Mouse (Mus musculus) erythroid progenitor cell, adult 5-6 weeks (primary cell): ENCODE results near the gene Fkbp4. TPM values are rescaled to one million over a fixed set of nuclear protein-coding genes. Genes with fewer than 3 reads are reported as not detected.

Experiments used
- ATAC-seq: replicated peaks from 2 replicates; pipeline ENCODE4 v1.8.0; 2016; ENCODE audit warnings: moderate number of reproducible peaks, mild to moderate bottlenecking, moderate TSS enrichment, inconsistent platforms; ENCODE audit not compliant: poor library complexity, low FRiP score, severe bottlenecking
- total RNA-seq, 2 experiments: library from RNA; stranded (forward) in 1 of 2; stranded (reverse) in 1 of 2; fragments of 150-400 nt in 1 of 2; fragments of 186-747, 209-891 nt in 1 of 2; gene quantifications; 2 replicates each; pipeline versions ENCODE4 v1.2.3 to v1.2.4; 2015 to 2017; ENCODE audit warnings: low replicate concordance in 2 of 2

Gene Fkbp4
- total RNA-seq, 2 experiments from 2014 or later = 23.5 to 44.4 TPM

GRCm38 (mm10) chr6:128438871-128439341, 429 bp upstream of the Fkbp4 start:
- peak; percentile 33 for ATAC-seq

GRCm38 (mm10) chr6:128437731-128438316, 653 bp downstream of the Fkbp4 start:
- ATAC-seq = peak; percentile 13; the same call in 1 of the 2 replicates

- no peak for ATAC-seq
Measured at GRCm38 (mm10) chr6:128437288-128437687, 1.2 kb downstream of the Fkbp4 start.

DNA sequence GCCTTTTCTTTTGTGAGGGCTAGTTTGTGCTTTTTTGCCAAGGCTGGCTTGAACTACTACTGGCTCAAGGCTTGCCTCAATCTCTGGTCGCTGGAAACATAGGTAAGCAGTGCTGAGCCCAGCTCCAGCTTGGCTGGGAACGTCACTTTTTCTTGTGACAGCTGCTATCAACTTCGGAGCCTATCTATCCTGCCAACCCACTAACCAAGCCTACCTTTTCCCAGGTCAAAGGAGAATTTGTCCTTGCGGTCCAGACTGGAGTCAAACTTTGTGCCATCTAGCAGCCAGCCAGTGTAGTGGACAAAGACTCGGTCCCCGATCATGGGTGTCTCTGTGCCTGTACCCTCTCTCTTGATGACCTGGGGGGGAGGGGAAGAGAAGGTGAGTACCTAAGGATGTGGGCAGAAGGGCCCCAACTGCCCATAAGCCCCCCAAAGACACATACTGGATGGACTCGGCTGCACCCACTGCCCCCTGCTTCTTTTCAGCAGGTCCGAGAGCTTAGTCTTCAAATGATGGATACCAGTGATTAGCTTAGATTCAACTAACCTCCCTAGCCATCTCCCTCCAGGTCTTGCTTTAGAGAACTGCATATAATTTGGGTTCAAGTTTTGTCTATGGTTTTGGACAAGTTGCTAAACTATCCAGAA, 2.0 kb downstream of the Fkbp4 start:
- no peak for ATAC-seq

GRCm38 (mm10) chr6:128435474-128435873, 3.0 kb downstream of the Fkbp4 start:
- no peak for ATAC-seq

DNA sequence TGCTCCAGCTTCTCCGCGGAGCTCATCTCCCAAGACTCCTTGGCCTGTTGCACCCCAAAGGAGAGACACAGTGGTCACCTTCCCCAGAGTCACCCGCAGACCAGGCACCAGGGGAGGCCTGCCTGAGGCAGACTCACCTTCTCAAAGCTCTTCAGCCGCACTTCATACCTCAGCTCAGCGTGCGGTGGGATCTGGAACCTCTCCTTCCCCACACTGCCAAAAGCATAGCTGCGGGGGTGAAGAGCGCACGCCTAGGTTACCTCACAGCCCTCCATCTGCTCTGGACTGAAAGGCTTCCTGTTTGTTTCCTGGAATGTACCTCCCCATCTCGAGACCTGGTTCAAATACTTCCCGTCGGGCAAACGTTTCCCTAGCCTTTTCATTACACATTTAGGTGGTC, 4.9 kb downstream of the Fkbp4 start:
- ATAC-seq = no peak

DNA sequence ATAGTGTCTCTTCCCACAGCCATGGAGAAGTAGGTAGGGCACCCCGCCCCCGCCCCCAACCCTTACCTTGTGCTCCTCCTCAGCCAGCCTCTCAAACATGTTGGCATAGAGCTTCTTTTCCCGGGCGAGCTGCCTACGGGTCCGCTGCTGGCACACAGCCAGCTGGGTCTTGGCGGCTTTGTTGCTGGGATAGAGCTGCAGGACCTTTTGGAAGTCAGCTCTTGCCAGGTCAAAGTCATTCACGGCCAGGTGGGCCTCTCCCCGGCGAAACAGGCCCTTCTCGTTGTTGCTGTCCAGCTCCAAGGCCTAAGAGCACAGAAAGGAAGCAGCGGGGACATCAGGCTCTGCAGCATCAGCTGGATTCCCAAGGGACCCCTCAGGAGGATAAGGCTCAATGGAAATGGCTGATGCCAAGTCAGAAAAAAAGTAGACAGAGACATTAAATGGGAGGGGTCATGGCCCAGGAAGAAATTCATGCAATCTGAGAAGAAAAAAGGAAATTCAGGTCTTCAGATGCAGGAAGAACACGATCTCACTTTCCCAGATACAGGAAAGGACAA, 6.0 kb downstream of the Fkbp4 start:
- no peak for ATAC-seq

DNA sequence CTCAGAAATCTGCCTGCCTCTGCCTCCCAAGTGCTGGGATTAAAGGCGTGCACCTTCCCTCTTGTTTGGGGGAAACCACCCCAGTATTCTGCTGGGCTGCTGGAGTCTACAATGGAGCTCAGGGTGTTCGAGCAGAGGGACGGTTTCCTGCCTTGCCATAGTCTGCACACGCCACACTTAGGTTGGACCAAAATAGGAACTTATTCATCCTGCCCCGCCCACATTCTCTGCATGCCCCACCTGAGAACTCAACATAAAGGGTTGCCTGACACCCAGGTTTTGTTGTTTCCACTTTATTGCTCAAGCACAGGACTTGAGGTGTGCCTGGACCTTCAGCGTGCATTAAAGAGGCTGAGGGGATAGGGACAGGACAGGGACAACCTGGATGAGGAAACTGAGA, 8.7 kb downstream of the Fkbp4 start:
- no peak for ATAC-seq

DNA sequence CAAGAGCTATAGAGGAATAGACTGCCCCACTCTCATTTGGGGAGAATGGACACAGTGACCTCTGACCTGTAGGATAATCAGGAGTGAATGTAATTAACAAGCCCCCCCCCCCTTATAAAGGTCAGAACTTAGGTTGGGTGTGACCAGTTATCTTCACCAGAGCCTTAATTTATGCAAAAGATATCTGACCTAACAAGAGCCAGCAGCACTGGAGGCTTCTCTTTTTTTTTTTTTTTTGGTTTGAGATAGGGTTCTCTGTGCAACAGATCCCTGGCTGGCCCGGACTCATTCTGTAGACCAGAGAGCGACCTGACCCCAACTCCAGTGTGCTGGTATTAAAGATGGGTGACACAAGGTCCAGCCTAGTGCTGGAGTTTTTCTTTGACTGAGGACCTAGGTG, 9.2 kb downstream of the Fkbp4 start:
- no peak for ATAC-seq

GRCm38 (mm10) chr6:128427571-128427970, 10.9 kb downstream of the Fkbp4 start:
- no peak for ATAC-seq

DNA sequence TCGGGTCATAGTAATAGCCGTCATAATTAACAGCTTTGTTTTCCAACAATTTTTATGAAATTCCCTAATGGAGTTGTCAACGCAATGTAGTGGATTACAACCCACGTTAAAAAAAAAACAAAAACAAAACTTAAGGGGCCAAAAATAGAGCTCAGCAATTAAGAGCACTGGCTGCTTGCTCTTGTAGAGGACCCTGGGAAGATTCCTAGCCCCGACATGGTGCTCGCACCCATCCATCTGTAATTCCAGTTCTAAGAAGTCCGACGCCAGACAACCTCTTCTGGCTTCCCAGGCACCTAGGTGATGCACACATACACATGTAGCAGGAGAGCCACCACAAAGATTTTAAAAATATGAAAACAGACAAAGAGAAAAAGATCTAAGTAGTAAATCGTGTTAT, 13.4 kb downstream of the Fkbp4 start:
- no peak for ATAC-seq

DNA sequence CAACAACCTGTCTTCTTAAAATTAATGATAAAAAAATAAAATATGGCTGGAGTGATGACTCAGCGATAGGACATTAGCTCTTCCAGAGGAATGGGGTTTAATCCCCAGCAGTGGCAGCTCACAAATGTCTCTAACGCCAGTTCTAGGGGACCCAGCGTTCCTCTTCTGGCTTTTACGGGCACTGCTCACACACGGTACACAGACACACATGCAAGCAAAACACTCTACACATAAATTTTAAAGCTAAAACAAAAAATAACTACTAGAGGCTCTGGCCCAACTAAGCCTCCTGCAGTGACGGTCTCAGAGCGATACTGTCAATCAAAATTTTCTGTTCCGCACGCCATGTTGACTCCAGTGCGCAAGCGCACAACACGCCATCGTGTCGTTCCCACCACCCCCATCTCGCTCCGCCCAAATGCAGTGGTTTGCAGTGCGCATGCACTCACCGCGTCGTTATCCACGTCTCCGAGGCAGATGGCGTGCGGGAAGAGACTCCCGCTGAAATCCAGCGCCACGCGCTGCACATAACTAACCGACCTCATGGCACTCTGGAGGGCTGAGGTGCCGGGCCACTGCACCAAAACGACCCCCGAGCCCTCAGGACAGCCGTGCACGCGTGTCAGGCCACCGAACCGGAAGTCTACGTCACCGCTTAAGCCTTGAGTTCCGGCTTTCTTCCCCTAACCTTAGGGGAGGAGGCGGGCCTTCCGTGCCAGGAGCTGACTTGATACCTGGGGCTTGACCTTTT, 14.0 kb downstream of the Fkbp4 start, which contains the start of gene Itfg2:
TSS of gene Itfg2 (minus strand) at position 663 of the 751 bp plus-strand sequence.
- ATAC-seq = peak; percentile 97

- ATAC-seq = peak; percentile 40; the same call in 1 of the 2 replicates
Measured at GRCm38 (mm10) chr6:128423496-128424268, 14.8 kb downstream of the Fkbp4 start.

DNA sequence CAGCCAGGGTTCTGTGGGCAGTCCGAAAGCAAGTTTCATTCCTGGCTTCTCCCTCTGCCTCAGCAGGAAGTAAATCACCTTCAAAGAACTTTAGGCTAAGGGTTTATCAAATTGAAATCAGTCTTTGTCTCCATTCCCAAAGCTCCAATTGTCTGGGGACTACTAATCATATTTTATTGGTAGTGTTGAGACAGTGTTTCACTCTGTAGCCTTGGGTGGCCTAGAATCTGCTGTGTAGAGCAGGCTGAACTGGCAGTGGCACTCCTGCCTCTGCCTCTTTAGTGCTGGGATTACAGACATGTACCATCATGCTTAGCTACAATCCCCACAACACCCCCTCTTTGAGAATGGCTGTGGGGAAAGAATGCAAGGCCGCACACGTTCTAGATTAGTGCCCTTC, 17.0 kb downstream of the Fkbp4 start:
- no peak for ATAC-seq

GRCm38 (mm10) chr6:128421036-128421435, 17.4 kb downstream of the Fkbp4 start:
- ATAC-seq = no peak

GRCm38 (mm10) chr6:128418076-128418475, 20.4 kb downstream of the Fkbp4 start:
- ATAC-seq = no peak

DNA sequence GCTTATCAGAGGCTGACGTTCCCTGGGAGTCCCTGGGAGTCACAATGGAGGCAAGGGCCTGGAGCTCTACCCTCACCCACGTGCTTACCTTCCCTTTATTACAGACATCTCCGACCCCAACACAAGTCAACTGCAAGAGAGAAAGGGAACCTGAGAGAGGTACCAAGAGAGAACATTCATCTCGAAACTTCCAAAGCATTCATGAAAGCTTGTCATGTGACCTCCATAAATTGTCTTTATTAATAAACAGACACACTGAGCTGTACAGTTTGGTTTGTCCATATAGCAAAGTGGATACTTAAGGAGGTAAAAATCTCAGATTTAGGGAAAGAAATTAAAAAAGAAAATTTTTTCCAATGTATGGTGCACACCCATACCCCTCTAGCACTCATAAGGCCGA, 22.3 kb downstream of the Fkbp4 start:
- ATAC-seq = no peak

DNA sequence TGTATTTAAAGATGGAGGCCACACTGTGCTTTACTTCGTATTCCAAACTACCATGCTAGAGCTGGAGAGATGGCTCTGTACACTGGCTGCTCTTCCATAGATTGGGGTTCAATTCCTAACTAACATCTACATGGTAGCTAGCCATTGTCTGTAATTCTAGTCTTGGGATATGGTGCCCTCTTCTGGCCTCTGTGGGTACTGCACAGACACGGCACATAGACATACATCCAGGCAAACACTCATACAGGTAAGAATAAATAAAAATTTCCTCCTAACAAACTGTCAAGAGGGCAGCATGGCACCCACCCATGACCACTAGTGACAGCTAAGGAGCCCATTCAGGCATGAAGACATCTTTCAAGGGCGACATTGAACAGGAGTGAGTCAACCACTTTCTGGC, 27.4 kb downstream of the Fkbp4 start:
- peak; percentile 61; the same call in 1 of the 2 replicates for ATAC-seq

- ATAC-seq = no peak
Measured at GRCm38 (mm10) chr6:128410305-128410704, 28.2 kb downstream of the Fkbp4 start.
